Mouse (Mus musculus) bone marrow, adult 2 months (tissue): ENCODE results near the gene Cgnl1. TPM values are rescaled to one million over a fixed set of nuclear protein-coding genes. Genes with fewer than 3 reads are reported as not detected.

ENCODE experiments used
- H3K27ac ChIP-seq: fragments of 200-500 bp; 2 replicates; pipeline ENCODE4 v1.5.1; 2012; ENCODE audit warnings: low read depth, mild to moderate bottlenecking, control low read depth, inconsistent platforms, low read length; ENCODE audit not compliant: control insufficient read depth, poor library complexity, insufficient read depth
- H3K4me1 ChIP-seq: fragments of 200-500 bp; 2 replicates; pipeline ENCODE4 v1.6.1; 2011; ENCODE audit warnings: low read length; ENCODE audit not compliant: control insufficient read depth, insufficient read depth
- H3K4me3 ChIP-seq: fragments of 200-500 bp; replicated peaks from 2 replicates; pipeline ENCODE3; 2011; ENCODE audit warnings: mild to moderate bottlenecking, low read depth, low read length, control low read depth; ENCODE audit not compliant: control insufficient read depth
- CTCF ChIP-seq: fragments of 200-500 bp; IDR thresholded peaks from 2 replicates; pipeline ENCODE4 v1.5.1; 2011; ENCODE audit warnings: low read length, control low read depth; ENCODE audit not compliant: control insufficient read depth, insufficient read depth
- POLR2A ChIP-seq: fragments of 200-500 bp; IDR thresholded peaks from 2 replicates; pipeline ENCODE4 v1.6.1; 2011; ENCODE audit warnings: low read depth, mild to moderate bottlenecking, control low read depth, low read length, borderline replicate concordance; ENCODE audit not compliant: control insufficient read depth
- WGBS: fragments of 180-500 bp; shearing (Covaris S2); methylation state at CpG from one replicate; pipeline ENCODE4 v1.1.7; 2018; 5-methylcytosine and 5-hydroxymethylcytosine counted together
- polyA plus RNA-seq: library from polyadenylated mRNA; stranded (reverse); fragments of >200 nt; gene quantifications from 2 replicates; pipeline ENCODE4 v1.2.4, GENCODE M21; 2011; ENCODE audit warnings: low replicate concordance; ENCODE audit not compliant: missing spikeins, insufficient read depth, insufficient read length

Cgnl1 gene
- polyA plus RNA-seq, 1 experiment = 2.4 TPM

GRCm38 (mm10) chr9:71750015-71750672 is 21.3 kb downstream of the Cgnl1 start:
- H3K4me3 ChIP-seq = no peak overlapping the region
- H3K27ac ChIP-seq = no peak overlapping the region
- no peak for TF ChIP-seq POLR2A
- TF ChIP-seq CTCF = no peak
- no peaks in the 10 kb centered on the region for H3K4me1 ChIP-seq
- WGBS = 33% methylated on average over 4 of the region's 4 CpGs

- H3K27ac ChIP-seq = no peak overlapping the region
- H3K4me1 ChIP-seq = no peaks in the 10 kb centered on the region
- no peak overlapping the region for H3K4me3 ChIP-seq
- 77% methylated on average over 4 of the region's 4 CpGs for WGBS
- TF ChIP-seq CTCF = no peak
- TF ChIP-seq POLR2A = no peak
These were observed 25.0 kb downstream of the Cgnl1 start for GRCm38 (mm10) chr9:71746405-71746804.

- no peak overlapping the region for H3K27ac ChIP-seq
- H3K4me1 ChIP-seq = no peaks in the 10 kb centered on the region
- TF ChIP-seq POLR2A = no peak
- TF ChIP-seq CTCF = no peak
- WGBS = 63% methylated on average over 12 of the region's 12 CpGs
- H3K4me3 ChIP-seq = no peak overlapping the region
These were observed 33.1 kb downstream of the Cgnl1 start for GRCm38 (mm10) chr9:71738081-71738930.

GRCm38 (mm10) chr9:71737257-71738023 is 34.0 kb downstream of the Cgnl1 start:
- 70% methylated on average over 3 of the region's 3 CpGs for WGBS
- TF ChIP-seq POLR2A (no peak), CTCF (no peak)
- Histone ChIP-seq H3K4me3 (no peak overlapping the region), H3K4me1 (no peaks in the 10 kb centered on the region), H3K27ac (no peak overlapping the region)

- Histone ChIP-seq H3K27ac (no peak overlapping the region), H3K4me3 (no peak overlapping the region), H3K4me1 (no peaks in the 10 kb centered on the region)
- 82% methylated on average over 7 of the region's 7 CpGs for WGBS
- TF ChIP-seq CTCF = no peak
- no peak for TF ChIP-seq POLR2A
These were observed 35.5 kb downstream of the Cgnl1 start for GRCm38 (mm10) chr9:71735886-71736285.

- WGBS = 87% methylated on average over 2 of the region's 2 CpGs
- no peak overlapping the region for H3K4me3 ChIP-seq
- no peaks in the 10 kb centered on the region for H3K4me1 ChIP-seq
- TF ChIP-seq POLR2A (no peak), CTCF (no peak)
- H3K27ac ChIP-seq = no peak overlapping the region
These were observed 37.8 kb downstream of the Cgnl1 start for GRCm38 (mm10) chr9:71733559-71733958.

GRCm38 (mm10) chr9:71728822-71729311 is 42.5 kb downstream of the Cgnl1 start:
- no peak for TF ChIP-seq CTCF
- no peak for TF ChIP-seq POLR2A
- WGBS = 79% methylated on average over 5 of the region's 5 CpGs

GRCm38 (mm10) chr9:71727233-71727632 is 44.2 kb downstream of the Cgnl1 start:
- TF ChIP-seq POLR2A = no peak
- TF ChIP-seq CTCF = no peak
- Histone ChIP-seq H3K27ac (no peak overlapping the region), H3K4me1 (no peaks in the 10 kb centered on the region), H3K4me3 (no peak overlapping the region)
- 76% methylated on average over 4 of the region's 4 CpGs for WGBS

More at GRCm38 (mm10) chr9:71728822-71729311, 42.5 kb downstream of the Cgnl1 start:
- Histone ChIP-seq H3K4me1 (no peaks in the 10 kb centered on the region), H3K4me3 (no peak overlapping the region), H3K27ac (no peak overlapping the region)
